Mouse (Mus musculus): ENCODE results near the gene Mst1r. TPM values are rescaled to one million over a fixed set of nuclear protein-coding genes. Genes with fewer than 3 reads are reported as not detected.

Gene Mst1r
- 1 to 10 TPM; 1.4 to 2.2 TPM for total RNA-seq (2023)

DNA sequence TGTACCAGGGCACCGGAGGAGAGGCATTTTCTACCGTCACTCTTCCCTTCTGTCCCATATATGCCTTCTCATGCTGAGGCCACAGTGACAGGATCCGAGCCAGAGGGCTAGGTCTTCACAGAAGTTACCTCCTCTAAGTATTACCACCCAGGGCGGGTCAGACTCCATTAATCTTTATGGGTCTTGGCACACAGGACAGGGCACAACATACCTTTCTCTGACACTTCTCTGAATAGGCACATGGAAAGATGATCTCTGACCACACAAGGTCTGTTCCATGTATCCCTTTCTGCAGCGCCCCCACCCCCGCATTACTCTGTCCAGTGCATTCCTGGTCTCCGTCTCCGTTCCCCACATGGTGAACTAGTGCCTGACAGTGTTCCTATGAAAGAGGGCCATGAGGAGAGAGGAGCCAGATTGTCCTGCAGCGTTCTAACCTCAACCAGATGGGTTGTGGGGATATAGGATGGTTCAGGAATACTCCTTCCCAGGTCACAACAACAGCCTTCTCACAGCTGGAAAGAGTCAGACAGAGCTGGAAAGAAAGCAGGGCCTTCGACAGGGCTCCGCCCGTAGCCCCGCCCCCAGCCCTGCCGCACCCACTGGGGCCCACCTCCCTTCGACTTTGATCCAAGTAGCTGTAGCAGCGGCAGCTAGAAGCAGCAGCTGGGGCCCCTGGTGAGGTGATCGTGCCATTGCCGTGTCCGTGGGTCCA lies at the start of gene Mst1r:
Gene Mst1r, plus strand, starts transcription at position 622 of the 715 bp plus-strand sequence.

DNA sequence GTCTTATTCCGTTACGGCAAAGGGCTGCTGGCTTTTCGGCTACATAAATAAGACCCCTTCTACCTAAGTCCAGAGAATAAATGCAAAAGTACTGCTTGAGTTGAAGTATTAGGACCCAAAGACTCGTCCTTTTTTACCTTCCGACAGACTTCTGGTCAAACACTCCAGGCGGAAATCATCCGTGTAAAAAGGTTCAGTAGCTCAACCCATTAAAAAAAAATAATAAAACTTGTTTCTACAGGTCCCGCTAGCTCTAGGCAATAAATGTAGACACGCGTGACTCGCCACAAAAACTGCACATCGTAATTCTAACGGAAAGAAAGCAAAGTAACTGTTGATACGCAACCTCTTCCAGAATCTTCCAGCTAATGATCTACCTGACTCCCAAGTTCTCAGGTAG lies 33.5 kb upstream of the Mst1r start, which contains the start of gene Rbm6:
Gene Rbm6, minus strand, starts transcription at position 101 of the 400 bp plus-strand sequence.

DNA sequence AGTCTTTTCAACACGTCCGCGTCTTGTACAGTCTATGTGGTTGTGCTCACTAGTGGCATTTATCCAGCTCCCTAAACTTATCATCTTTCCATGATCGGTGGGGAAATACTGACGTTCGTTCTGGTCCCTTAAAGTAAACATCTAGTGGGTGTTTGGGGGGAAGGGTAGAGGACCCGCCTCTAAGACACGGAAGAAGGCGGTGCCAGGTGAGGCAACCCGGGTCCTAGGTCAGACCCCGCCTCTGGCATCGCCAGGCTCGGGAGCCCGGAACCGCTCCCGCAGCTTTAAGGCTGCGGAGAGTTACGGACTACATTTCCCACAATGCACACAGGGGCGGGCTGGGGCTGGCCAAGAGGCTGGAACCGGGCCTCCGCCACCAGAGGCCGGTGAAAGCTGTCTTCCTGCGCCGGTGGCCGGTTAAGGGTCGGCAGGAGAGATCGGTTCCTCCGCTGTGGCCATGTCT lies 18.8 kb upstream of the Mst1r start, which contains the start of gene Mon1a:
Gene Mon1a, plus strand, starts transcription at position 348 of the 463 bp plus-strand sequence.

DNA sequence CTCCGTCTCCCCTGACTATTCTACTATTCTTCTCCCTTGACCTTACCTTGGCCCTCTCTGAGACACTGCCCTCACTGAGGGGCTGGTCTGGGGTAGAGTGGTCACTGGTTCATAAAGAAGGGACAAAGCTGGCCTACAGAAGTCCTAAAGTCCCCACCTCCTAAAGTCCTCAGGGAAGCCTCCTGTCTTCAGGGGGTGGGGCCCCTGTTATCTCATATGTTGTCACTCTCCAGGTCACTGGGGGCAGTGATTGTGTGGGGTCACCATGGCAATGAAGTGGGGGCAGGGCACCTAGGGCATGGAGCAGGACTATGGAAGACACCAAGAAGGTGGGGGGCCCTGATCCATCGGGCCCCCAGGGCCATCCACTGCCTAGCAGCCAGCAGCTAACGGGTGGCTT lies 21.5 kb downstream of the Mst1r start, which contains the start of gene Actl11:
Gene Actl11, plus strand, starts transcription at position 301 of the 400 bp plus-strand sequence.

DNA sequence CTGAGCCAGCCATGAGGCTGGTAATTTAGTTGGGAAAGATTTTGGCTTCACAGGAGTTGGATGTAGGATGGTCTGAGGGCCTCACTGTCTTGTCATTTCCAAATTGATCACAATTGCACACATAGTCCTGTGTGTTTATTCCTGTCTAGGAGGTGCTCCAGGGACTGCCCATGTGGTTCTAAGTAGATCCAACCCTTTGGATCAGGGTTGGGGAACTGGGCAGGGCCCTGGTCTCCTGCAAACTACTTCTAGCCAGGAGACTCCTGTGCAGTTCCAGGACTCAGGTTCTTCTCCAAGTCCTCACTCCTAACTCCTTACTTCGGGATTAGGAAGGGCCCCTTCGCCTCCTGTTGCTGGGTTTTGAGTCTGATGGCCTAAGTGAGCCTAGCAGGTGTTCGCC lies 28.7 kb downstream of the Mst1r start, which contains the start of gene Camkv:
Gene Camkv, plus strand, starts transcription at position 301 of the 400 bp plus-strand sequence.

DNA sequence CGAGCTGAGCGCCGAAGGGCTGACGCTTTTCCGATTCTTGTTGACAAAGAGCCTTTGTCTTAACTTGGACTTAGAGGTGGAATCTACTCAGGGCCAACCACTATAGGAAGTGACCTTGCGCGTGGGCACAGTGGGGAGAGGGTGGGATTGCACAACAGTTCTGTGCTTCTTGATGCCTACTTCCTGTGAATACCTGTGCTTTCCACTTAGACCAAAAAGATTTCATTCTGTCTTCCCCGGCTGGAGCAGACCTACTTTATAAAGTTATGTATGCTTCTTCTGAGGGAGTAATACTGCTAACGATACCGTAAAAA lies 43.2 kb downstream of the Mst1r start, which contains the start of gene Traip:
Gene Traip, plus strand, starts transcription at position 215 of the 314 bp plus-strand sequence.

Other genes starting within 250 kb of the Mst1r start
- not detected for gene Slc38a3, start 237.3 kb upstream of the Mst1r start, total RNA-seq (2023)
- gene Gnat1, start 227.2 kb upstream of the Mst1r start, total RNA-seq (2023), result not detected
- gene Sema3f, start 196.4 kb upstream of the Mst1r start, total RNA-seq (2023), result not detected
- 100 to 1,000 TPM; 182 to 203 TPM for gene Rbm5, start 135.9 kb upstream of the Mst1r start, total RNA-seq (2023)
- gene Rbm6, start 33.6 kb upstream of the Mst1r start, total RNA-seq (2023), result 10 to 100 TPM; 60.4 to 61.5 TPM
- gene Mon1a, start 18.7 kb upstream of the Mst1r start, total RNA-seq (2023), result 10 to 100 TPM in 1 of 2 experiments, 1 to 10 TPM in 1; 9.6 to 10.5 TPM
- not detected for gene Actl11, start 21.6 kb downstream of the Mst1r start, total RNA-seq (2023)
- gene Camkv, start 28.8 kb downstream of the Mst1r start, total RNA-seq (2023), result not detected
- 10 to 100 TPM; 13.1 to 17.7 TPM for gene Traip, start 43.3 kb downstream of the Mst1r start, total RNA-seq (2023)
- gene Uba7, start 68.6 kb downstream of the Mst1r start, total RNA-seq (2023), result 10 to 100 TPM; 63.0 to 83.7 TPM
- gene Gm20661, start 76.2 kb downstream of the Mst1r start, total RNA-seq (2023), result not detected
- gene Inka1, start 79.0 kb downstream of the Mst1r start, total RNA-seq (2023), result 1 to 10 TPM; 2.4 to 2.7 TPM
- gene Cdhr4, start 85.6 kb downstream of the Mst1r start, total RNA-seq (2023), result 1 to 10 TPM in 1 of 2 experiments, under 1 TPM in 1; 0.44 to 1.6 TPM
- 1 to 10 TPM in 1 of 2 experiments, not detected in 1; 1.1 TPM for gene Gm20662, start 89.5 kb downstream of the Mst1r start, total RNA-seq (2023)
- gene Ip6k1, start 95.6 kb downstream of the Mst1r start, total RNA-seq (2023), result 100 to 1,000 TPM; 105 to 113 TPM
- gene Gmppb, start 142.4 kb downstream of the Mst1r start, total RNA-seq (2023), result 10 to 100 TPM; 18.7 to 19.0 TPM
- gene Amigo3, start 146.3 kb downstream of the Mst1r start, total RNA-seq (2023), result 1 to 10 TPM; 3.6 to 4.6 TPM
- under 1 TPM; 0.37 to 0.93 TPM for gene Mst1, start 173.6 kb downstream of the Mst1r start, total RNA-seq (2023)
- gene Rnf123, start 176.5 kb downstream of the Mst1r start, total RNA-seq (2023), result 10 to 100 TPM; 49.7 to 65.9 TPM
- gene Apeh, start 187.7 kb downstream of the Mst1r start, total RNA-seq (2023), result 10 to 100 TPM; 54.8 to 67.8 TPM